Mouse (Mus musculus) heart, postnatal 0 days (tissue): ENCODE results near the gene Mark3. TPM values are rescaled to one million over a fixed set of nuclear protein-coding genes. Genes with fewer than 3 reads are reported as not detected.
"Not testable (repeated sequence)": the region's sequence is repeated elsewhere in the genome, so short reads cannot be mapped to it uniquely, and the experiment has no call there.

Experiments
- ATAC-seq: fragments of 200-750 bp; cut with Nextera tagmentation; 2 replicates; pipeline ENCODE4 v1.8.0; 2017; ENCODE audit warnings: low read depth, moderate number of reproducible peaks, moderate library complexity; ENCODE audit not compliant: insufficient read depth
- DNase-seq: peaks from one replicate; pipeline ENCODE4 v3.0.0-alpha.2; 2016; ENCODE audit warnings: low spot score
- H3K27ac ChIP-seq: fragments of 300-500 bp; sonication (generic); 2 replicates; pipeline ENCODE4 v1.5.1; 2014; ENCODE audit warnings: low read depth, mild to moderate bottlenecking
- H3K27me3 ChIP-seq: fragments of 300-500 bp; sonication (generic); 2 replicates; pipeline ENCODE4 v1.6.1; 2014; ENCODE audit warnings: low read length, mixed read lengths; ENCODE audit not compliant: control insufficient read depth, insufficient read depth
- H3K36me3 ChIP-seq: fragments of 300-500 bp; sonication (generic); replicated peaks from 2 replicates; pipeline ENCODE4 v1.6.1; 2014; ENCODE audit warnings: low read length, mixed read lengths; ENCODE audit not compliant: control insufficient read depth, insufficient read depth
- H3K4me1 ChIP-seq: fragments of 300-500 bp; sonication (generic); 2 replicates; pipeline ENCODE4 v1.6.1; 2014; ENCODE audit warnings: antibody characterized with exemption; ENCODE audit not compliant: control insufficient read depth, insufficient read depth
- H3K4me2 ChIP-seq: fragments of 300-500 bp; sonication (generic); 2 replicates; pipeline ENCODE4 v1.6.1; 2014; ENCODE audit warnings: low read depth, mild to moderate bottlenecking, low read length, moderate library complexity
- H3K4me3 ChIP-seq: fragments of 300-500 bp; sonication (generic); 2 replicates; pipeline ENCODE4 v1.5.1; 2014; ENCODE audit warnings: low read depth, low read length
- H3K9ac ChIP-seq: fragments of 300-500 bp; sonication (generic); replicated peaks from 2 replicates; pipeline ENCODE4 v1.6.1; 2014; ENCODE audit warnings: low read depth, low read length, mixed read lengths
- H3K9me3 ChIP-seq: fragments of 300-500 bp; sonication (generic); replicated peaks from 2 replicates; pipeline ENCODE4 v1.6.1; 2016; ENCODE audit warnings: low read length; ENCODE audit not compliant: control insufficient read depth
- CTCF ChIP-seq: IDR thresholded peaks from 2 replicates; pipeline ENCODE4 v1.5.1; 2016; ENCODE audit warnings: antibody characterized with exemption, control low read depth, low read depth
- EP300 ChIP-seq: IDR thresholded peaks from 2 replicates; pipeline ENCODE4 v1.6.1; 2016; ENCODE audit warnings: antibody characterized with exemption, low read depth
- WGBS: fragments of 180-500 bp; shearing (Covaris S2); extraction: QIAGEN DNeasy Blood & Tissue Kit; methylation state at CpG from one replicate; pipeline ENCODE4 v1.1.7; 2014; 5-methylcytosine and 5-hydroxymethylcytosine counted together
- polyA plus RNA-seq: library from polyadenylated mRNA; unstranded; fragments of >200 nt; fragmentation: Nextera tagmentation; extraction: Ambion mirVana; gene quantifications from 2 replicates; pipeline ENCODE4 v1.2.1, GENCODE M21; 2015
- total RNA-seq: library from RNA; depleted of rRNA; stranded (reverse); fragments of >200 nt; gene quantifications from 2 replicates; pipeline ENCODE4 v1.2.3, GENCODE M21; 2014; ENCODE audit warnings: low replicate concordance

The Mark3 gene
- total and polyA plus RNA-seq, 2 experiments from 2014 or later: 20.0 to 66.3 TPM

- 91% methylated on average over 3 of the region's 3 CpGs for WGBS
- Histone ChIP-seq H3K4me2 (no peak overlapping the region), H3K9me3 (no peaks in the 10 kb centered on the region), H3K4me3 (no peak overlapping the region), H3K9ac (no peak overlapping the region), H3K36me3 (peaks cover 83% of the 10 kb centered on the region), H3K4me1 (no peaks in the 10 kb centered on the region), H3K27me3 (no peaks in the 10 kb centered on the region), H3K27ac (no peak overlapping the region)
- DNase-seq: no peak
- TF ChIP-seq CTCF: no peak
- TF ChIP-seq EP300: no peak
- ATAC-seq: no peak
These were observed 78.6 kb downstream of the Mark3 start for GRCm38 (mm10) chr12:111652953-111653352.

DNA sequence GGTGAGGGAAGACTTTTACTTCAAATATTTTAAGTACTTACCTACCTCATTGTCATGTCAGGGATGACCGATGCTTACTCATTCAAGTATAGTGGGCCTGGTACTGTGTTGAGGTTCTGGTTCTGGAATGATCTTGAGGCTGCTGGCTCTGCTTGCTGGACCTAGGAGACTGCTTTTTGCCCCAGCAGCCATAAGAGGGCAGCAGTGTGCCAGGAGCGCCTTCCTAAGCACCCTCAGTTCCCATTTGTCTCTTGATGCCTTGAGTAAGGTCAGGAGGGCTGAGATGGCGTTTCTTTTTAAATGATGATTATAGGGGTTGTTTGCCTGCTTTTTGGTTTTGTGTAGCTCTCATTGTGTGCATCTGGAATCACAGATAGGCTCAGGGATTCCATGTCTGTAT is 79.1 kb downstream of the Mark3 start:
- no peak overlapping the region for H3K9ac ChIP-seq
- no peaks in the 10 kb centered on the region for H3K9me3 ChIP-seq
- DNase-seq: peak; percentile 75
- no peaks in the 10 kb centered on the region for H3K4me1 ChIP-seq
- no peak overlapping the region for H3K4me3 ChIP-seq
- no peak overlapping the region for H3K4me2 ChIP-seq
- no peaks in the 10 kb centered on the region for H3K27me3 ChIP-seq
- H3K27ac ChIP-seq: no peak overlapping the region
- TF ChIP-seq CTCF (peak; percentile 82), EP300 (no peak)
- H3K36me3 ChIP-seq: peaks cover 82% of the 10 kb centered on the region
- ATAC-seq: peak; percentile 36; the same call in 1 of the 2 replicates
- 30% methylated on average over 3 of the region's 3 CpGs for WGBS

- TF ChIP-seq CTCF (no peak), EP300 (no peak)
- H3K4me1 ChIP-seq: no peaks in the 10 kb centered on the region
- DNase-seq (no peak), ATAC-seq (no peak)
- WGBS: 92% methylated on average over 11 of the region's 11 CpGs
- H3K27ac ChIP-seq: no peak overlapping the region
- peaks cover 67% of the 10 kb centered on the region for H3K36me3 ChIP-seq
- no peaks in the 10 kb centered on the region for H3K27me3 ChIP-seq
- no peak overlapping the region for H3K4me2 ChIP-seq
- H3K4me3 ChIP-seq: no peak overlapping the region
- no peak overlapping the region for H3K9ac ChIP-seq
- H3K9me3 ChIP-seq: no peaks in the 10 kb centered on the region
These were observed 81.4 kb downstream of the Mark3 start for GRCm38 (mm10) chr12:111655695-111656094.

DNA sequence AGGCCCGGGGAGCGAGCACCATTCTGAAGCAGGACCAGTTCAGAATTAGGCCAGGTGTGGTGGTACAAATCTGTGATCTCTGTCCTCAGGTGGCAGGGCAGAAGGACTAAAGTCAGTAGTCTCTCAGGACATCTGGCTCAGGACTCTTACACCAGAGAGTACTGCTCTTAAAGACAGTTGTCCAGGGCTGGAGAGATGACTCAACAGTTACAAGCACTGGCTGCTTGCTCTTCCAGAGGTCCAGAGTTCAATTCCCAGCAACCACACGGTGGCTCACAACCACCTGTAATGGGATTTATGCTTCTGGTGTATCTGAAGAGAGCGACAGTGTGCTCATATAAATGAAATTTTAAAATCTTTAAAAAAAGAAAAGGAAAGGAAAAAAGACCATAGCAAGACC is 85.0 kb downstream of the Mark3 start:
- peaks cover 50% of the 10 kb centered on the region for H3K36me3 ChIP-seq
- no peaks in the 10 kb centered on the region for H3K27me3 ChIP-seq
- H3K4me1 ChIP-seq: no peaks in the 10 kb centered on the region
- TF ChIP-seq CTCF (no peak), EP300 (no peak)
- WGBS: 92% methylated on average over 4 of the region's 4 CpGs
- H3K4me3 ChIP-seq: no peak overlapping the region
- H3K9ac ChIP-seq: no peak overlapping the region
- DNase-seq (no peak), ATAC-seq (no peak)
- H3K9me3 ChIP-seq: no peaks in the 10 kb centered on the region
- H3K27ac ChIP-seq: no peak overlapping the region
- H3K4me2 ChIP-seq: no peak overlapping the region

GRCm38 (mm10) chr12:111660628-111661027 is 86.3 kb downstream of the Mark3 start:
- 96% methylated on average over 1 of the region's 1 CpGs for WGBS
- DNase-seq: no peak
- no peak overlapping the region for H3K4me2 ChIP-seq
- H3K9ac ChIP-seq: no peak overlapping the region
- no peak for TF ChIP-seq EP300
- TF ChIP-seq CTCF: no peak
- H3K9me3 ChIP-seq: no peaks in the 10 kb centered on the region
- 0 out of 2 replicates have a peak, but pooled peaks cover 3% of the 10 kb centered on the region for H3K4me1 ChIP-seq
- peaks cover 37% of the 10 kb centered on the region for H3K36me3 ChIP-seq
- no peak for ATAC-seq
- no peak overlapping the region for H3K27ac ChIP-seq
- no peak overlapping the region for H3K4me3 ChIP-seq
- no peaks in the 10 kb centered on the region for H3K27me3 ChIP-seq

DNA sequence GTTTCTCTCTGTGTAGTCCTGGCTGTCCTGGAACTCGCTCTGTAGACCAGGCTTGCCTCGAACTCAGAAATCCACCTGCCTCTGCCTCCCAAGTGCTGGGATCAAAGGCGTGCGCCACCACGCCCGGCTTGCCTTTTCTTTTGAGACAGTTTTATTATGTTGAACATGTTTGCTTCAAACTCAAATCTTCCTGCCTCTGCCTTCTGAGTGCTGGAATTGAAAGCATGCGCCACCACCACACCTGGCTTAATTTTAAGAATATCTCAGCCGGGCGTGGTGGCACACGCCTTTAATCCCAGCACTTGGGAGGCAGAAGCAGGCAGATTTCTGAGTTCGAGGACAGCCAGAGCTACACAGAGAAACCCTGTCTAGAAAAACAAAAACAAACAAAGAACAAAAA is 87.2 kb downstream of the Mark3 start:
- not testable (repeated sequence) for H3K4me2 ChIP-seq, H3K27me3 ChIP-seq, H3K4me3 ChIP-seq, H3K4me1 ChIP-seq, H3K27ac ChIP-seq, H3K9ac ChIP-seq, H3K9me3 ChIP-seq, ATAC-seq, DNase-seq
- H3K36me3 ChIP-seq: peaks cover 28% of the 10 kb centered on the region; the same call in 1 of the 2 replicates
- WGBS: 95% methylated on average over 11 of the region's 11 CpGs
